Mouse (Mus musculus) layer of hippocampus, postnatal 14 days (tissue): ENCODE measurements around the gene Ufsp2. TPM values are rescaled to one million over a fixed set of nuclear protein-coding genes. Genes with fewer than 3 reads are reported as not detected.

Source experiments
- DNase-seq, 2 experiments: peaks; one replicate each; pipeline ENCODE4 v3.0.0; 2021 to 2022; ENCODE audit warnings: low spot score in 2 of 2, mixed read lengths in 1 of 2
- total RNA-seq, 2 experiments: library from RNA; stranded (reverse); gene quantifications; 2 replicates each; pipeline ENCODE4 v1.2.3; 2021

Ufsp2 gene
- total RNA-seq, 2 experiments from 2014 or later, result 58.2 to 59.9 TPM

- peak; percentile 36 to 39 for DNase-seq
Measured at GRCm38 (mm10) chr8:46010746-46011680, 35.7 kb downstream of the Ufsp2 start.

- no peak for DNase-seq
Measured at GRCm38 (mm10) chr8:46022203-46022602, 46.9 kb downstream of the Ufsp2 start.

- no peak for DNase-seq
Measured at GRCm38 (mm10) chr8:46022758-46023157, 47.4 kb downstream of the Ufsp2 start.

GRCm38 (mm10) chr8:46024392-46024791 is 49.1 kb downstream of the Ufsp2 start:
- no peak for DNase-seq

- DNase-seq, result no peak
Measured at GRCm38 (mm10) chr8:46036217-46036616, 60.9 kb downstream of the Ufsp2 start.

DNA sequence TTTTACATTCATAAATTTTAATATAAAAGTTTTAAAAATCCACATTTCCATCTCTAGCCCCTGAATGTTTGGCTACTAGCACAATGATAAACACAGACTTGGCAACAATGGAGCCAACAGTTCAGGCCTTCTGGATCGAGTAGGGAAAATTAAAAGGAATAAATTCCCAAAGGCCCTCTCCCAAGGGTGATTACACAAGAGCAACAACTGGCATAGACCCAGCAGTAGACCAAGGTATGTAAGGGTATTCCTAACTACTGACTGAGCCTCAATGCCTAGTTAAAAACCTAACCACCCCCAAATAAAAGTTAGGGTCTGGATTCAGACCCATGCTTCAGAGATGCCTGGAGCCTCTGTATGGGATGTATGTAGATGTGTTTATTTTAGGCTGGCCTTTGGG is 64.3 kb downstream of the Ufsp2 start:
- no peak for DNase-seq

DNA sequence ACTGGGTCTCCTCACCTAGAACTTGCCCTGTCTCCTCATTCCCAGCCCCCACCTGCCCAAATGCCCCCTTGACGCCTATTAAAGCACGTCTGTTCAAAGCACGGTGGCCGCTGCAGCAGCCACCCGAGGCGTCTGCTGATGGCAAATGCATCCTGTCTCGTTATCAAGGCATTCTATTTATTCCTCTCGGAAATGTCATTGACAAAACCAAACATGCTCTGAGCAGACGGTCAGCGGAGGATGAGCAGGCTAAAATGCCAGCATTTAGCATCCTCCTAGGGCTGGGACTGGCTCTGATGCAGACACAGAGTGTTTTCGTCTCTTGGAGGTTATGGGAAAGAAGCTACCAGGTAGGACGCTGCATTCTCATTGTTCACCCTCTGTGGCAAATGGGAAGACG is 64.9 kb downstream of the Ufsp2 start:
- peak; percentile 49 to 50 for DNase-seq

Other genes starting within 250 kb of the Ufsp2 start
- 1 to 10 TPM; 1.1 to 2.3 TPM for gene Pdlim3, start 90.1 kb upstream of the Ufsp2 start, total RNA-seq
- 1 to 10 TPM; 1.1 TPM for gene Ccdc110, start 40.9 kb upstream of the Ufsp2 start, total RNA-seq
- 1 to 10 TPM; 3.7 to 4.1 TPM for gene 1700029J07Rik, start 276 bp upstream of the Ufsp2 start, total RNA-seq
- under 1 TPM; 0.26 to 0.48 TPM for gene Lrp2bp, start 23.8 kb downstream of the Ufsp2 start, total RNA-seq
- gene Ankrd37, start 30.2 kb downstream of the Ufsp2 start, total RNA-seq, result 1 to 10 TPM; 5.9 to 8.3 TPM
- 10 to 100 TPM; 20.4 to 22.3 TPM for gene Cfap97, start 176.2 kb downstream of the Ufsp2 start, total RNA-seq
- gene Snx25, start 176.6 kb downstream of the Ufsp2 start, total RNA-seq, result 10 to 100 TPM; 43.8 to 44.3 TPM
- gene Slc25a4, start 235.8 kb downstream of the Ufsp2 start, total RNA-seq, result 100 to 1,000 TPM; 684 to 686 TPM